Mouse (Mus musculus): ENCODE results near the gene Nfkbib. TPM values are rescaled to one million over a fixed set of nuclear protein-coding genes. Genes with fewer than 3 reads are reported as not detected.

Gene Nfkbib
- polyA plus RNA-seq, 1 experiment = 138 TPM

DNA sequence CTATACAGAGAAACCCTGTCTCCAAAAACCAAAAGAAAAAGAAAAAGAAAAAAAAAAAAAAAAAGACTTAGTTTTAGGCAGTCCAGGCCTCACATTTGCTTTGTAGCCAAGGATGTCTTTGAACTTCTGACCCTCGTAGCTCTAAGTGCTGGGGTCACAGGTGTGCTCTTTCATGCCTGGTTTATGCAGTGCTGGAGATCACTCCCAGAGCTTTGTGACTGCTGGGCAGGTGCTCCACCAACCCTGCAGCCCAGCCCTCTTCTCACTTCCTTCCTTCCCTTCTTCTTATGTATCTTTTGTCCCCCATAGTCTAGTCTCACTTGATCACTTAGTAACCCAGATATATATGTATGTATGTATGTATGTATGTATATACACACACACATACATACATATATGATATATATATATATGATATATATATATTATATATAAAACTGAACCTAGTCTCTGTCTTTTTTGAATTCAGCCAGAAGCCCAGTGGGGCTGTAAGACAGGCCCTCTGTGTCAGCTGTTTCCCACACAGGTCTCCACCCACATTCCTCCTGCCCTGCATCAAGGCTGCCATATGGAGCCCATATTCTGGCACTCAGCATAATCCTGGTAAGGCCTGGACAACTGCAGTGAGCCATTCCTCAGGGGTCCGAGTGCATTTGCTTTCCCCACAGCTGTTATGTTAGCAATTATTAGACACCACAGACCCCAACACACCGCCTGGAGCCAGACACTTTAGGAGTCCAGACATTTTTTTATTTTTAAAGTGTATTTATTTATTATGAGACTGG is 46.4 kb downstream of the Nfkbib start:
- Histone ChIP-seq H3K4me1 (ENCODE audit: control insufficient read depth, insufficient read depth, insufficient read length, low read length) (peaks cover 3% of the 10 kb centered on the region; the same call in 1 of the 2 replicates), H3K27me3 (ENCODE audit: control insufficient read depth, insufficient read depth, low read length) (peaks cover 9% of the 10 kb centered on the region), H3K36me3 (ENCODE audit: control insufficient read depth, insufficient read depth, low read length) (no peaks in the 10 kb centered on the region), H3K4me3 (ENCODE audit: low read depth, low read length) (no peak overlapping the region), H3K27ac (ENCODE audit: insufficient read depth, low read depth, low read length) (no peak overlapping the region)
- no peak for TF ChIP-seq CTCF (IDR thresholded peaks at IDR 0.05; ENCODE audit: extremely low read depth, insufficient read length, insufficient replicate concordance, low read depth, low read length)
- no peak for TF ChIP-seq POLR2A (IDR thresholded peaks at IDR 0.05; ENCODE audit: low read depth, low read length)
- 88% methylated on average over 3 of the region's 3 CpGs for WGBS

DNA sequence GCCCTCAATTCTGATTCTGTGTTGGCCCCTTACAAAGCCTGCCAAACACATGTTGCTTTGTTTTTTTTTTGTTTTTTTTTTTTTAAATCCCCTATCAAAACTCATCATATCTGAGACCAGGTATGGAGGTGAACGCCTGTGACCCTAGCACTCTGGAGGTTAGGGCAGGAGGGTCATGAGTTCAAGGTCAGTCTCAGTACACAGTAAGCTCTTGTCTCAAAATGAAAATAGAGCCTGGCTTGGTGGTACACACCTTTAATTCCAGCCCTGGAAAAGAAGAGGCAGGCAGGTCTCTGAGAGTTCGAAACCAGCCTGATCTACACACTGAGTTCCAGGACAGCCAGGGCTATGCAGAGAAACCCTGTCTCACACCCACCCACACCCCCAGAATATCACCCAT is 47.7 kb downstream of the Nfkbib start:
- WGBS = 63% methylated on average over 2 of the region's 2 CpGs
- TF ChIP-seq CTCF (IDR thresholded peaks at IDR 0.05; ENCODE audit: extremely low read depth, insufficient read length, insufficient replicate concordance, low read depth, low read length) = no peak
- no peak for TF ChIP-seq POLR2A (IDR thresholded peaks at IDR 0.05; ENCODE audit: low read depth, low read length)
- peaks cover 11% of the 10 kb centered on the region for H3K27me3 ChIP-seq (ENCODE audit: control insufficient read depth, insufficient read depth, low read length)
- no peaks in the 10 kb centered on the region for H3K36me3 ChIP-seq (ENCODE audit: control insufficient read depth, insufficient read depth, low read length)
- H3K27ac ChIP-seq (ENCODE audit: insufficient read depth, low read depth, low read length) = no peak overlapping the region
- peaks cover 3% of the 10 kb centered on the region; the same call in 1 of the 2 replicates for H3K4me1 ChIP-seq (ENCODE audit: control insufficient read depth, insufficient read depth, insufficient read length, low read length)
- H3K4me3 ChIP-seq (ENCODE audit: low read depth, low read length) = no peak overlapping the region

DNA sequence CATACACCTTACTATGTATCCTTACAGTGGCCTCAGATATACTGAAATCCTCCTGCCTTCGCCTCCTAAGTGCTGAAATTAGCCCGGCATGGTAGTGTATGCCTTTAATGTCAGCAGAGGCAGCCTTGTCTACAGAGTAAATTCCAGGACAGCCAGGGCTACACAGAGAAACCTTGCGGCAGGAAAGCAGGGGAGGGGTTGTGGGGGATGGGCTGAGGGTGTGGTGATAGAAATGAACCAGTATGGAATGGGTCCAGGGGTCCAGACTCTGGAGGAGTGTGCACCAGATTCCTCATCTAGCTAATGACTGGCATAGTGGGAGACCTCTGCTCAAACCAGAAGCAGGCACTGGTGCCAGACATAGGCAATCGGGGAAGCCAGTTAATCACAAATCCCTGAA is 48.2 kb downstream of the Nfkbib start:
- Histone ChIP-seq H3K4me3 (ENCODE audit: low read depth, low read length) (no peak overlapping the region), H3K27me3 (ENCODE audit: control insufficient read depth, insufficient read depth, low read length) (peaks cover 11% of the 10 kb centered on the region), H3K36me3 (ENCODE audit: control insufficient read depth, insufficient read depth, low read length) (no peaks in the 10 kb centered on the region), H3K27ac (ENCODE audit: insufficient read depth, low read depth, low read length) (no peak overlapping the region), H3K4me1 (ENCODE audit: control insufficient read depth, insufficient read depth, insufficient read length, low read length) (peaks cover 3% of the 10 kb centered on the region; the same call in 1 of the 2 replicates)
- TF ChIP-seq CTCF (IDR thresholded peaks at IDR 0.05; ENCODE audit: extremely low read depth, insufficient read length, insufficient replicate concordance, low read depth, low read length) = no peak
- TF ChIP-seq POLR2A (IDR thresholded peaks at IDR 0.05; ENCODE audit: low read depth, low read length) = no peak
- WGBS = 51% methylated on average over 4 of the region's 4 CpGs

DNA sequence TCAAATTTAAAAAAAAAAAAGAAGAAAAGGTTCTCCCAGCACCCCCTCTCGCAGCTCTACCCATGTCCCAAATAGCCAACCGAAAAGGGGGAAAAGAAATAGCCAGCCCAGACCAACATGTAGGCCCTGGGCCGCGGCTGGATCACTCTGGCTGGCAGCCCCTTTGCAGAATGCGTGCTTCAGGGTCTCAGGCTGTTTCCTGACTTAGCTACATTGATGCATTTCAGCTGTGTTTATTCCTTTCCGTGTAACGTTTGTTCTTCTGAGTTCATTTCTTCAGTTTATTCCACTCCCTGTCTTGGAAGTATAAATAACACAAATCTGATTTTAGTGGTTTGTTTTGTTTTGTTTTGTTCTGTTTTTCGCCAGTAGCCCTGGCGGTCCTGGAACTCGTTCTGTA is 49.6 kb downstream of the Nfkbib start:
- no peak for TF ChIP-seq CTCF (IDR thresholded peaks at IDR 0.05; ENCODE audit: extremely low read depth, insufficient read length, insufficient replicate concordance, low read depth, low read length)
- WGBS = 84% methylated on average over 10 of the region's 10 CpGs
- Histone ChIP-seq H3K27ac (ENCODE audit: insufficient read depth, low read depth, low read length) (no peak overlapping the region), H3K4me1 (ENCODE audit: control insufficient read depth, insufficient read depth, insufficient read length, low read length) (peaks cover 3% of the 10 kb centered on the region; the same call in 1 of the 2 replicates), H3K36me3 (ENCODE audit: control insufficient read depth, insufficient read depth, low read length) (no peaks in the 10 kb centered on the region), H3K4me3 (ENCODE audit: low read depth, low read length) (no peak overlapping the region), H3K27me3 (ENCODE audit: control insufficient read depth, insufficient read depth, low read length) (peaks cover 11% of the 10 kb centered on the region)

DNA sequence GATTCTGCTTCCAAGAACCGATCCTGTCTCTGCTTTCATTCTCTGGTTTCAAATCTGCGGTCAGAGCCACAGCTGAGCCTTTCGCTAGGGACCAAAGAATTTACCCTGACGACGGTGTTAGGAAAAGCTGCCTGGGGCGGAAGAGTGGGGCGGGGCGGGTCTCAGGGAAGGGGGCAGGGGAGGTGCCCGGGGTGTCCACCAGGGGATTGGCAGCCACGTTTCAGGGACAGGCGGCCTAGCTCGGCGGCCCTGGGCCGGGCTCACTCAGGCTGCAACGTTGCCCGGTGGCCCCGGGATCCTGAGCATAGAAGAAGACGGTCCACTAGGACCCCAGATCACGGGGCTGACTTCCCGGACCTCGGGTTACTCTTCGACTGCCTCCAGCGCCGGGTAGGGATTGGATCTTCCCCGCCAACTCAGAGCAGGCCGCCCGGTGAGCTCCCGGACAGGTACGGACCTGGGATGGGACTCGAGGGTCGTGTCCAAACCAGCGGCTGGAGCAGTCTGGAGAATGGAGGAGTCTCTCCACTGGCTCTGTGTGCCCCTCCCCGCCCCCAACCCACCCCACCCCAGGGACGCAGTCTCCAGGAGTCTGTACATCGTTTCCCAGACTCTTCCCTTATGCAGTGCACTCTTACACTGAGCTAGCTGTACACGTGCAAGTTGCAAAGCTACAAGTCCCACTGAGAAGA is 50.6 kb downstream of the Nfkbib start, which contains the start of gene Fbxo17:
Gene Fbxo17 (plus strand): TSS at position 215 of the 692 bp plus-strand sequence.
- 6% methylated on average over 36 of the region's 36 CpGs for WGBS
- peaks cover 11% of the 10 kb centered on the region for H3K27me3 ChIP-seq (ENCODE audit: control insufficient read depth, insufficient read depth, low read length)
- no peak for TF ChIP-seq POLR2A (IDR thresholded peaks at IDR 0.05; ENCODE audit: low read depth, low read length)
- 0 out of 2 replicates have a peak, but pooled peaks have one; percentile 14 for TF ChIP-seq CTCF (IDR thresholded peaks at IDR 0.05; ENCODE audit: extremely low read depth, insufficient read length, insufficient replicate concordance, low read depth, low read length)
- H3K4me1 ChIP-seq (ENCODE audit: control insufficient read depth, insufficient read depth, insufficient read length, low read length) = peaks cover 3% of the 10 kb centered on the region; the same call in 1 of the 2 replicates
- H3K36me3 ChIP-seq (ENCODE audit: control insufficient read depth, insufficient read depth, low read length) = no peaks in the 10 kb centered on the region
- H3K27ac ChIP-seq (ENCODE audit: insufficient read depth, low read depth, low read length) = no peak within 1 kb of the TSS
- H3K4me3 ChIP-seq (ENCODE audit: low read depth, low read length) = peak within 1 kb of the TSS; percentile 69

DNA sequence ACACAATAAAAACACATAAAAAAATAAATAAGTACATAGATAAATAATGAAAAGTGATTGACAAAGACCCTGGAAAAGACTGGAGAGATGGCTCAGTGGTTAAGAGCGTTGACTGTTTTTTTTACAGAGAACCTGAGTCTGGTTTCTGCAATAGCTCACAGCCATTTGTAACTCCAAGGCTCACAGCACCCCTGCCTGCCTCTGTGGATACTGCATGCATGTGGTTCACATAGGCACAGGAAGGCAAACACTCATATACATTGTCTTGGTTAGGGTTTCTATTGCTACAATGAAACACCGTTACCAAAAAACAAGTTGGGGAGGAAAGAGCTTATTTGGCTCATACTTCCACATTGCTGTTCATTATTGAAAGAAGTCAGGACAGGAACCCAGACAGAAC is 51.7 kb downstream of the Nfkbib start:
- Histone ChIP-seq H3K4me3 (ENCODE audit: low read depth, low read length) (no peak overlapping the region), H3K27me3 (ENCODE audit: control insufficient read depth, insufficient read depth, low read length) (peaks cover 11% of the 10 kb centered on the region), H3K4me1 (ENCODE audit: control insufficient read depth, insufficient read depth, insufficient read length, low read length) (peaks cover 3% of the 10 kb centered on the region; the same call in 1 of the 2 replicates), H3K27ac (ENCODE audit: insufficient read depth, low read depth, low read length) (no peak overlapping the region), H3K36me3 (ENCODE audit: control insufficient read depth, insufficient read depth, low read length) (no peaks in the 10 kb centered on the region)
- WGBS = 95% methylated on average over 2 of the region's 2 CpGs
- no peak for TF ChIP-seq CTCF (IDR thresholded peaks at IDR 0.05; ENCODE audit: extremely low read depth, insufficient read length, insufficient replicate concordance, low read depth, low read length)
- TF ChIP-seq POLR2A (IDR thresholded peaks at IDR 0.05; ENCODE audit: low read depth, low read length) = no peak

DNA sequence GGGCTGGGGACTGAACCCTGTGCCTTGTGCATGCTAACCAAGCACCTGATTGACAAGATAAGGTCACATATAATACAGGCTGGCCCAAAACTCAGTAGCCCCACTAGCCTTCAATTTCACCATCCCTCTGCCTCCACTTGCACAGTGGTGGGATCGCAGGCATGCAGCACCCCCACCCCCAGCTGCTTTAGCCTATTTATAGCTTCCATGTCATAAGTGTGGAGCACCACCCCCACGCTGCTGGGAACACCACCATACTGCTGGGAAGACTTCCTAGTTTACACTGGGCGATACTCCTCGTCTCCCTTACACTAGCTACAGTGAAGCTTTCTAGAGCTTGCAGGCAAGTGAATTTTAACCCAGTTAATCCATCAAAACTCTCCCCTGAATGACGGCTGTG is 52.6 kb downstream of the Nfkbib start:
- no peak overlapping the region for H3K4me3 ChIP-seq (ENCODE audit: low read depth, low read length)
- H3K27ac ChIP-seq (ENCODE audit: insufficient read depth, low read depth, low read length) = no peak overlapping the region
- TF ChIP-seq CTCF (IDR thresholded peaks at IDR 0.05; ENCODE audit: extremely low read depth, insufficient read length, insufficient replicate concordance, low read depth, low read length) = no peak
- no peak for TF ChIP-seq POLR2A (IDR thresholded peaks at IDR 0.05; ENCODE audit: low read depth, low read length)
- H3K36me3 ChIP-seq (ENCODE audit: control insufficient read depth, insufficient read depth, low read length) = no peaks in the 10 kb centered on the region
- peaks cover 11% of the 10 kb centered on the region for H3K27me3 ChIP-seq (ENCODE audit: control insufficient read depth, insufficient read depth, low read length)
- 86% methylated on average over 5 of the region's 5 CpGs for WGBS
- H3K4me1 ChIP-seq (ENCODE audit: control insufficient read depth, insufficient read depth, insufficient read length, low read length) = peaks cover 3% of the 10 kb centered on the region; the same call in 1 of the 2 replicates

All from small intestine, adult 2 months (tissue).